Mouse (Mus musculus) limb, embryonic 14.5 days (tissue): Measurements from ENCODE around the gene Ufc1. TPM values are rescaled to one million over a fixed set of nuclear protein-coding genes. Genes with fewer than 3 reads are reported as not detected.

ENCODE experiments used
- ATAC-seq: fragments of 200-750 bp; cut with Nextera tagmentation; 2 replicates; pipeline ENCODE4 v1.8.0; 2017; ENCODE audit warnings: low read depth, moderate number of reproducible peaks, moderate TSS enrichment; ENCODE audit not compliant: low FRiP score
- DNase-seq: peaks from one replicate; pipeline ENCODE4 v3.0.0-alpha.2; 2015; ENCODE audit warnings: low spot score
- H3K27ac ChIP-seq: fragments of 300-500 bp; sonication (generic); replicated peaks from 2 replicates; pipeline ENCODE4 v1.5.1; 2014; ENCODE audit warnings: low read depth, mild to moderate bottlenecking, low read length, moderate library complexity, mixed read lengths
- H3K27me3 ChIP-seq: fragments of 300-500 bp; sonication (generic); 2 replicates; pipeline ENCODE4 v1.6.1; 2014; ENCODE audit warnings: low read length, mixed read lengths; ENCODE audit not compliant: control insufficient read depth, insufficient read depth
- H3K36me3 ChIP-seq: fragments of 300-500 bp; sonication (generic); 2 replicates; pipeline ENCODE4 v1.6.1; 2014; ENCODE audit warnings: mild to moderate bottlenecking, low read length, moderate library complexity, mixed read lengths; ENCODE audit not compliant: control insufficient read depth, insufficient read depth
- H3K4me1 ChIP-seq: fragments of 300-500 bp; sonication (generic); 2 replicates; pipeline ENCODE4 v1.6.1; 2014; ENCODE audit warnings: antibody characterized with exemption, low read length, mixed read lengths; ENCODE audit not compliant: control insufficient read depth, insufficient read depth
- H3K4me2 ChIP-seq: fragments of 300-500 bp; sonication (generic); replicated peaks from 2 replicates; pipeline ENCODE4 v1.6.1; 2014; ENCODE audit warnings: low read depth, mild to moderate bottlenecking, low read length, moderate library complexity; ENCODE audit not compliant: severe bottlenecking
- H3K4me3 ChIP-seq: fragments of 300-500 bp; sonication (generic); replicated peaks from 2 replicates; pipeline ENCODE4 v1.5.1; 2014; ENCODE audit warnings: low read length
- H3K9ac ChIP-seq: fragments of 300-500 bp; sonication (generic); 2 replicates; pipeline ENCODE4 v1.6.1; 2014; ENCODE audit warnings: mild to moderate bottlenecking, low read depth, low read length, moderate library complexity; ENCODE audit not compliant: severe bottlenecking
- H3K9me3 ChIP-seq: fragments of 300-500 bp; sonication (generic); 2 replicates; pipeline ENCODE4 v1.6.1; 2016; ENCODE audit warnings: low read length; ENCODE audit not compliant: control insufficient read depth
- POLR2A ChIP-seq: fragments of 200-500 bp; IDR thresholded peaks from 2 replicates; pipeline ENCODE4 v1.8.0; 2012; ENCODE audit warnings: inconsistent platforms, mild to moderate bottlenecking, moderate library complexity, borderline replicate concordance; ENCODE audit not compliant: insufficient read depth, insufficient read length; ENCODE audit errors: extremely low read depth
- WGBS: fragments of 180-500 bp; shearing (Covaris S2); extraction: QIAGEN DNeasy Blood & Tissue Kit; methylation state at CpG from one replicate; pipeline ENCODE4 v1.1.7; 2014; 5-methylcytosine and 5-hydroxymethylcytosine counted together
- polyA plus RNA-seq, 2 experiments: library from polyadenylated mRNA; depleted of rRNA in 1 of 2; stranded (reverse) in 1 of 2; unstranded in 1 of 2; fragments of >200 nt; fragmentation: Nextera tagmentation in 1 of 2; extraction: Ambion mirVana in 1 of 2; gene quantifications; 2 replicates each; pipeline versions ENCODE4 v1.2.1 to v1.2.3; 2012 to 2014

The Ufc1 gene
- polyA plus RNA-seq, 2 experiments, result 60.9 to 133 TPM

DNA sequence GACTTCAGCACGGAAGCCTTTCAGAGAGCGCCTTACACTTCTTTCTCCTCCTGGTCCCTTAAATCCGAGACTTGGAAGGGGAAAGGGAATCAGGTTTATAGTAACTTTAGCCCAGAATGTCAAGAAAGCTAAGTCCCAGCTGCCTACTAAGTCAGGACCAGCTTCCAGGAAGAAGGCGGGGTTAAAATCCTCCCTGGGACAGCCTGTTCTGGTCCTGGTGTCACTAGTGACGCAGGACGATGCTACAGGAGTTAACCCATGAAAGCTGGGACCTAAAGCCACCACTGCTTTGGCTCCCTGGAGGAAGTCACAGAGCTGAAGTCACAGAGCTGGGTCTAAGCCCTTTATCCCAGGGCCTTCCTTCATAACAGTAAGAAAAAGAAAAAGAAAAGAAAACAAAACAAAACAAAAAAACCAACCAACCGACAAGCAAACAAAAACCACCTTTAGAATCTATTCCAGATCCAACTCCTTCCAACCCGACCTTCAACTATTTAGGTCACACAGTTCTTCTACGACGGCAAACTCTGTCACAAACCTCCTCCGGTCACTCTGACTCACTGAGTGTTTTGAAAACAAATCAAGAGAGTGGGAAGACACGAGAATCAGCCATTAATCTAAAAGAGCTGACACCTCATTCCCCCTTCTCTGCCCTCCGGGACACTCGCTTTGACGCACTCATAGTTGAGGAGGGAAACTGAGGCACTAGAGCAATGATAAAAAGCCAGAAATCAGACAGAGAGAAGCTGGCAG is 54.7 kb downstream of the Ufc1 start:
- DNase-seq (no peak), ATAC-seq (no peak)
- Histone ChIP-seq H3K9ac (no peak overlapping the region), H3K4me2 (no peak overlapping the region), H3K9me3 (no peaks in the 10 kb centered on the region), H3K4me3 (no peak overlapping the region), H3K4me1 (no peaks in the 10 kb centered on the region), H3K27me3 (no peaks in the 10 kb centered on the region), H3K27ac (no peak overlapping the region), H3K36me3 (peaks cover 94% of the 10 kb centered on the region)
- TF ChIP-seq POLR2A, result no peak
- WGBS, result 81% methylated on average over 15 of the region's 15 CpGs

Other genes starting within 250 kb of the Ufc1 start
- 12.8 and 13.7 TPM in 2 replicates for gene Fcgr3, start 230.1 kb downstream of the Ufc1 start, polyA plus RNA-seq (2012; rRNA removed)
- gene Fcgr3, start 230.1 kb downstream of the Ufc1 start, polyA plus RNA-seq (2014; fragmentation: Nextera tagmentation; extraction: Ambion mirVana), result 17.6 and 19.7 TPM in 2 replicates
- gene Cfap126, start 181.1 kb downstream of the Ufc1 start, polyA plus RNA-seq (2012; rRNA removed), result 2.1 and 2.7 TPM in 2 replicates
- 1.1 and 1.3 TPM in 2 replicates for gene Cfap126, start 181.1 kb downstream of the Ufc1 start, polyA plus RNA-seq (2014; fragmentation: Nextera tagmentation; extraction: Ambion mirVana)
- 246 and 314 TPM in 2 replicates for gene Sdhc, start 144.4 kb downstream of the Ufc1 start, polyA plus RNA-seq (2012; rRNA removed)
- gene Sdhc, start 144.4 kb downstream of the Ufc1 start, polyA plus RNA-seq (2014; fragmentation: Nextera tagmentation; extraction: Ambion mirVana), result 273 and 281 TPM in 2 replicates
- 14.6 and 19.8 TPM in 2 replicates for gene Mpz, start 144.3 kb downstream of the Ufc1 start, polyA plus RNA-seq (2012; rRNA removed)
- gene Mpz, start 144.3 kb downstream of the Ufc1 start, polyA plus RNA-seq (2014; fragmentation: Nextera tagmentation; extraction: Ambion mirVana), result 4.9 and 5.3 TPM in 2 replicates
- 3.3 and 3.9 TPM in 2 replicates for gene Pcp4l1, start 98.8 kb downstream of the Ufc1 start, polyA plus RNA-seq (2012; rRNA removed)
- 6.0 and 6.3 TPM in 2 replicates for gene Pcp4l1, start 98.8 kb downstream of the Ufc1 start, polyA plus RNA-seq (2014; fragmentation: Nextera tagmentation; extraction: Ambion mirVana)
- 0.04 and 0.06 TPM in 2 replicates for gene Nr1i3, start 81.1 kb downstream of the Ufc1 start, polyA plus RNA-seq (2012; rRNA removed)
- 0.30 and 0.32 TPM in 2 replicates for gene Nr1i3, start 81.1 kb downstream of the Ufc1 start, polyA plus RNA-seq (2014; fragmentation: Nextera tagmentation; extraction: Ambion mirVana)
- 26.3 and 29.4 TPM in 2 replicates for gene Tomm40l, start 72.5 kb downstream of the Ufc1 start, polyA plus RNA-seq (2012; rRNA removed)
- 28.6 and 29.2 TPM in 2 replicates for gene Tomm40l, start 72.5 kb downstream of the Ufc1 start, polyA plus RNA-seq (2014; fragmentation: Nextera tagmentation; extraction: Ambion mirVana)
- 4.7 and 8.1 TPM in 2 replicates for gene Apoa2, start 70.0 kb downstream of the Ufc1 start, polyA plus RNA-seq (2012; rRNA removed)
- 1.6 and 1.9 TPM in 2 replicates for gene Apoa2, start 70.0 kb downstream of the Ufc1 start, polyA plus RNA-seq (2014; fragmentation: Nextera tagmentation; extraction: Ambion mirVana)
- 49.7 and 65.5 TPM in 2 replicates for gene Fcer1g, start 60.7 kb downstream of the Ufc1 start, polyA plus RNA-seq (2012; rRNA removed)
- gene Fcer1g, start 60.7 kb downstream of the Ufc1 start, polyA plus RNA-seq (2014; fragmentation: Nextera tagmentation; extraction: Ambion mirVana), result 85.7 and 91.4 TPM in 2 replicates
- 8.6 and 11.7 TPM in 2 replicates for gene Adamts4, start 44.6 kb downstream of the Ufc1 start, polyA plus RNA-seq (2012; rRNA removed)
- 10.1 and 10.6 TPM in 2 replicates for gene Adamts4, start 44.6 kb downstream of the Ufc1 start, polyA plus RNA-seq (2014; fragmentation: Nextera tagmentation; extraction: Ambion mirVana)
- 148 and 151 TPM in 2 replicates for gene Ndufs2, start 43.6 kb downstream of the Ufc1 start, polyA plus RNA-seq (2012; rRNA removed)
- 216 and 234 TPM in 2 replicates for gene Ndufs2, start 43.6 kb downstream of the Ufc1 start, polyA plus RNA-seq (2014; fragmentation: Nextera tagmentation; extraction: Ambion mirVana)
- 87.2 and 111 TPM in 2 replicates for gene B4galt3, start 24.7 kb downstream of the Ufc1 start, polyA plus RNA-seq (2012; rRNA removed)
- 68.7 and 72.5 TPM in 2 replicates for gene B4galt3, start 24.7 kb downstream of the Ufc1 start, polyA plus RNA-seq (2014; fragmentation: Nextera tagmentation; extraction: Ambion mirVana)
- 133 and 152 TPM in 2 replicates for gene Ppox, start 13.8 kb downstream of the Ufc1 start, polyA plus RNA-seq (2012; rRNA removed)
- 55.7 and 67.2 TPM in 2 replicates for gene Ppox, start 13.8 kb downstream of the Ufc1 start, polyA plus RNA-seq (2014; fragmentation: Nextera tagmentation; extraction: Ambion mirVana)
- gene Usp21, start 7.0 kb downstream of the Ufc1 start, polyA plus RNA-seq (2012; rRNA removed), result 104 and 128 TPM in 2 replicates
- gene Usp21, start 7.0 kb downstream of the Ufc1 start, polyA plus RNA-seq (2014; fragmentation: Nextera tagmentation; extraction: Ambion mirVana), result 81.2 and 96.0 TPM in 2 replicates
- 72.5 and 81.1 TPM in 2 replicates for gene Dedd, start 34.1 kb upstream of the Ufc1 start, polyA plus RNA-seq (2012; rRNA removed)
- gene Dedd, start 34.1 kb upstream of the Ufc1 start, polyA plus RNA-seq (2014; fragmentation: Nextera tagmentation; extraction: Ambion mirVana), result 50.9 and 57.7 TPM in 2 replicates
- 50.0 and 54.0 TPM in 2 replicates for gene Nit1, start 50.6 kb upstream of the Ufc1 start, polyA plus RNA-seq (2012; rRNA removed)
- 29.0 and 30.4 TPM in 2 replicates for gene Nit1, start 50.6 kb upstream of the Ufc1 start, polyA plus RNA-seq (2014; fragmentation: Nextera tagmentation; extraction: Ambion mirVana)
- 40.5 and 82.5 TPM in 2 replicates for gene Pfdn2, start 50.6 kb upstream of the Ufc1 start, polyA plus RNA-seq (2012; rRNA removed)
- gene Pfdn2, start 50.6 kb upstream of the Ufc1 start, polyA plus RNA-seq (2014; fragmentation: Nextera tagmentation; extraction: Ambion mirVana), result 43.0 and 48.0 TPM in 2 replicates
- 1.1 and 1.3 TPM in 2 replicates for gene Klhdc9, start 65.8 kb upstream of the Ufc1 start, polyA plus RNA-seq (2012; rRNA removed)
- gene Klhdc9, start 65.8 kb upstream of the Ufc1 start, polyA plus RNA-seq (2014; fragmentation: Nextera tagmentation; extraction: Ambion mirVana), result 0.88 and 1.1 TPM in 2 replicates
- gene Nectin4, start 75.1 kb upstream of the Ufc1 start, polyA plus RNA-seq (2012; rRNA removed), result 16.6 and 19.4 TPM in 2 replicates
- 19.2 and 21.0 TPM in 2 replicates for gene Nectin4, start 75.1 kb upstream of the Ufc1 start, polyA plus RNA-seq (2014; fragmentation: Nextera tagmentation; extraction: Ambion mirVana)
- gene Arhgap30, start 93.9 kb upstream of the Ufc1 start, polyA plus RNA-seq (2012; rRNA removed), result 2.0 and 2.5 TPM in 2 replicates
- 1.6 and 2.5 TPM in 2 replicates for gene Arhgap30, start 93.9 kb upstream of the Ufc1 start, polyA plus RNA-seq (2014; fragmentation: Nextera tagmentation; extraction: Ambion mirVana)
- 97.0 and 128 TPM in 2 replicates for gene Usf1, start 116.3 kb upstream of the Ufc1 start, polyA plus RNA-seq (2012; rRNA removed)
- gene Usf1, start 116.3 kb upstream of the Ufc1 start, polyA plus RNA-seq (2014; fragmentation: Nextera tagmentation; extraction: Ambion mirVana), result 86.2 and 89.9 TPM in 2 replicates
- gene Tstd1, start 123.8 kb upstream of the Ufc1 start, polyA plus RNA-seq (2012; rRNA removed), result 3.9 and 4.7 TPM in 2 replicates
- 2.8 and 3.4 TPM in 2 replicates for gene Tstd1, start 123.8 kb upstream of the Ufc1 start, polyA plus RNA-seq (2014; fragmentation: Nextera tagmentation; extraction: Ambion mirVana)
- 19.2 and 20.9 TPM in 2 replicates for gene F11r, start 142.5 kb upstream of the Ufc1 start, polyA plus RNA-seq (2012; rRNA removed)
- 35.4 and 37.6 TPM in 2 replicates for gene F11r, start 142.5 kb upstream of the Ufc1 start, polyA plus RNA-seq (2014; fragmentation: Nextera tagmentation; extraction: Ambion mirVana)
- gene Alyref2, start 208.5 kb upstream of the Ufc1 start, polyA plus RNA-seq (2012; rRNA removed), result 8.5 and 10.8 TPM in 2 replicates
- 14.5 and 16.8 TPM in 2 replicates for gene Alyref2, start 208.5 kb upstream of the Ufc1 start, polyA plus RNA-seq (2014; fragmentation: Nextera tagmentation; extraction: Ambion mirVana)
- gene Itln1, start 240.3 kb upstream of the Ufc1 start, polyA plus RNA-seq (2012; rRNA removed), result 0.05 TPM in 1 of 2 replicates, not detected in the other
- not detected in 2 replicates for gene Itln1, start 240.3 kb upstream of the Ufc1 start, polyA plus RNA-seq (2014; fragmentation: Nextera tagmentation; extraction: Ambion mirVana)